Mouse (Mus musculus) stomach, embryonic 14.5 days (tissue): ENCODE results near the gene Noxo1. TPM values are rescaled to one million over a fixed set of nuclear protein-coding genes. Genes with fewer than 3 reads are reported as not detected.
A peak's percentile ranks its signal among the peaks of the same experiment; 100 is the strongest.

Source experiments
- ATAC-seq: fragments of 200-750 bp; cut with Nextera tagmentation; 2 replicates; pipeline ENCODE4 v1.8.0; 2017; ENCODE audit warnings: low read depth, moderate TSS enrichment; ENCODE audit not compliant: insufficient number of reproducible peaks, insufficient read depth, low FRiP score
- H3K27ac ChIP-seq: fragments of 300-500 bp; sonication (generic); 2 replicates; pipeline ENCODE4 v1.5.1; 2014; ENCODE audit warnings: mild to moderate bottlenecking, low read length, moderate library complexity, mixed read lengths
- H3K27me3 ChIP-seq: fragments of 300-500 bp; sonication (generic); 2 replicates; pipeline ENCODE4 v1.6.1; 2014; ENCODE audit warnings: low read length, control low read depth, mixed read lengths; ENCODE audit not compliant: control insufficient read depth, insufficient read depth
- H3K36me3 ChIP-seq: fragments of 300-500 bp; sonication (generic); 2 replicates; pipeline ENCODE4 v1.6.1; 2014; ENCODE audit warnings: mild to moderate bottlenecking, control low read depth, low read length, moderate library complexity, mixed read lengths; ENCODE audit not compliant: control insufficient read depth, insufficient read depth
- H3K4me1 ChIP-seq: fragments of 300-500 bp; sonication (generic); 2 replicates; pipeline ENCODE4 v1.6.1; 2014; ENCODE audit warnings: low read length, control low read depth, mixed read lengths; ENCODE audit not compliant: control insufficient read depth, insufficient read depth
- H3K4me2 ChIP-seq: fragments of 300-500 bp; sonication (generic); replicated peaks from 2 replicates; pipeline ENCODE4 v1.6.1; 2014; ENCODE audit warnings: low read depth, low read length, control low read depth
- H3K4me3 ChIP-seq: fragments of 300-500 bp; sonication (generic); 2 replicates; pipeline ENCODE4 v1.5.1; 2014; ENCODE audit warnings: low read depth, low read length, control low read depth
- H3K9ac ChIP-seq: fragments of 300-500 bp; sonication (generic); replicated peaks from 2 replicates; pipeline ENCODE4 v1.6.1; 2014; ENCODE audit warnings: low read depth, mild to moderate bottlenecking, control low read depth, low read length, moderate library complexity, mixed read lengths
- H3K9me3 ChIP-seq: fragments of 300-500 bp; sonication (generic); 2 replicates; pipeline ENCODE4 v1.6.1; 2016; ENCODE audit warnings: low read depth, low read length, control low read depth; ENCODE audit not compliant: control insufficient read depth
- WGBS: fragments of 180-500 bp; shearing (Covaris S2); extraction: QIAGEN DNeasy Blood & Tissue Kit; methylation state at CpG from one replicate; pipeline ENCODE4 v1.1.7; 2014; 5-methylcytosine and 5-hydroxymethylcytosine counted together
- polyA plus RNA-seq: library from polyadenylated mRNA; unstranded; fragments of >200 nt; fragmentation: Nextera tagmentation; extraction: Ambion mirVana; gene quantifications from 2 replicates; pipeline ENCODE4 v1.2.1, GENCODE M21; 2014

Gene Noxo1
- polyA plus RNA-seq, 1 experiment from 2014 or later: 3.8 TPM

DNA sequence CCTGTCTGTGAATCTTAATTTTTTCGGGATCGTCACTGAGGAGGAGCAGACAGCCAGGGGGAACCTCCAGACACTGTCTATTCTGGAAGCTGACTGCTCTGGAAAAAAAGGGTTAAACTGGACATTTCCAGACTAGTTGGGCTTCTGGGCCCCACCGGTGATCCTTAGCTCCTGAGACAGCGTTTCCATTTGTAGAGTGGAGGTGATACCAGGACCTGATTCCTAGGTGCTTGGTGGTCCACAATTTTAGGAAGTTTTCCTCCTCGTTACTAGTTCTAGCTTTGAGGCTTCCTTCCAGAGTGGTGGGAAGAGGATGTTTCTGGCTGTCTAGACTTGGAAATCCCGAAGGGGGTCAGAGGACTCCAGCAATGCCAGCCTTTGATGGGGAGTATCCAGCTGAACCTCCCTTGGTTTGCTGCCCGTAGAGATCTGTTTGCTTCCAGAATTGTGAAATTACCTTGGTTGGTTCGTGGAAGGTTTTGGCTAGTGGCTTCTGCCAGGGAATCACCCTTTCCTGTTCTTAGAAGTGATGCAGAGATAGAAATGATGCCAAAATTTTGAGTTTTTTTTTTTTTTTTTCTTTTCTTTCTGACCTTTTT, 25.7 kb upstream of the Noxo1 start:
- Histone ChIP-seq H3K4me2 (peak overlapping the region; percentile 69), H3K27ac (peak overlapping the region; percentile 74; the same call in 1 of the 2 replicates), H3K9ac (peak overlapping the region; percentile 95), H3K36me3 (no peaks in the 10 kb centered on the region), H3K9me3 (no peaks in the 10 kb centered on the region), H3K27me3 (no peaks in the 10 kb centered on the region), H3K4me1 (peaks cover 29% of the 10 kb centered on the region), H3K4me3 (peak overlapping the region; percentile 91)
- 9% methylated on average over 8 of the region's 8 CpGs for WGBS
- no peak for ATAC-seq

DNA sequence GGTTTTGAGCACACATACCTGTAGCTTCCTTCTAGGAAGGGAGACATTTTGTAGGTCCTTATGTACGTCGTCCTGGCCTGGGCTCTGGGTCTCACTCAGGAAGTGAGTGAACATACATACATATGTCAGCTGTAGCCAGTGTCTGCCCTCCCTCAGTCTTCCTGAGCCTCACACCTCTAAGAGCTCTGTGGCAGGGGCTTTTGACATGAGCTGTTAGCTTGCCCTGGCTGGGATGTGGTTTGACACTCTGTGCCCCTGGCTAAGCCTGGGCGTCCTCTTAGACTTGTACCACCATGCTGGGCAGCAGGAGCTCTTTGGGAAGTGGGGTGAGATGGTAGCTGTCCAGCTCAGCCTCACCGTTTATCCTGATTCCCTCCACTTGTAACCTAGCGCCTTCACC, 24.7 kb upstream of the Noxo1 start:
- H3K27ac ChIP-seq: no peak overlapping the region
- no peaks in the 10 kb centered on the region for H3K9me3 ChIP-seq
- H3K4me1 ChIP-seq: peaks cover 29% of the 10 kb centered on the region
- ATAC-seq: no peak
- no peaks in the 10 kb centered on the region for H3K27me3 ChIP-seq
- H3K36me3 ChIP-seq: no peaks in the 10 kb centered on the region
- 61% methylated on average over 5 of the region's 5 CpGs for WGBS
- peak overlapping the region; percentile 91; the same call in 1 of the 2 replicates for H3K4me3 ChIP-seq
- H3K4me2 ChIP-seq: peak overlapping the region; percentile 69; the same call in 1 of the 2 replicates
- no peak overlapping the region for H3K9ac ChIP-seq

DNA sequence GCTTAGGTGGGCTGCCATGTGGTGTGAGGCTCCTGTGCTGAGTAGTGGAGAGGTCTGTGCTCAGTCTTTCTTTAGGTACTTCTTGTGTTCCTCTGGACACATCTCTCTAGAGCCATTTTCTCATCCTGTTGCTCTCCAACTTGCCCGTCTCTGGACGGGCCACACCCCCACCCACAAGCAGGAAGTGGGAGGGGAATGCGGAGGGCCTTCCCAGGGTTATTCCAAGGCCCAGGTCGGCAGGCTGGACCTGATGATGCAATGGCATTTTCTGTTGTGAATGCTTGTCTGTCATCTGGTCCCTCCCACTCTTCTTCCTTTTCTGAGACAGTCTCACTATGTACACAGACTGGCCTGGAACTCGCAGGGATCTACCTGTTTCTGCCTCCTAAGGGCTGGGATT, 23.9 kb upstream of the Noxo1 start:
- no peak for ATAC-seq
- Histone ChIP-seq H3K4me1 (peaks cover 29% of the 10 kb centered on the region), H3K9ac (no peak overlapping the region), H3K27ac (no peak overlapping the region), H3K4me2 (peak overlapping the region; percentile 17; the same call in 1 of the 2 replicates), H3K9me3 (no peaks in the 10 kb centered on the region), H3K27me3 (no peaks in the 10 kb centered on the region), H3K36me3 (peaks cover 3% of the 10 kb centered on the region), H3K4me3 (no peak overlapping the region)
- WGBS: 21% methylated on average over 5 of the region's 5 CpGs

DNA sequence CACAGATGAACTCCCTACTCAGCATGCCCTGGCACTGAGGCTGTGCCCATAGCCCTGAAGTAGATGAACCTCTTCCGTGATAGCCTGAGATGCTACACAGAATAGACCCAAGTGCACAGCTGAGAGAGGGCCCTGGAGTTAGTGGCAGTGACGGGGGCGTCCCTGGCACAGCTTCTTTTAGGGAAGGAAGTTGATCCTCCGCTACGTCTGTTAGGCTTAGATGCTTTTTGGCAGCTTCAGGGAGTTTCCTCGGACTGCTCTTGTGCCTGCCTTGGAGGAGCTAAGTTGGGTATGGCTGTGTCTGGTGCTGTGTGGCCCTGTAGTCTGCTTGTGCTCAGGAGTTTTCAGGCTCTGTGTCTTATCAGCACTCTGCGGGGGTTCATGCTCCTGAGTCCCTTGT, 21.8 kb upstream of the Noxo1 start:
- Histone ChIP-seq H3K36me3 (peaks cover 20% of the 10 kb centered on the region), H3K27me3 (no peaks in the 10 kb centered on the region), H3K9ac (no peak overlapping the region), H3K9me3 (no peaks in the 10 kb centered on the region), H3K4me2 (no peak overlapping the region), H3K27ac (no peak overlapping the region), H3K4me3 (no peak overlapping the region), H3K4me1 (peaks cover 23% of the 10 kb centered on the region)
- 80% methylated on average over 7 of the region's 7 CpGs for WGBS
- ATAC-seq: no peak

DNA sequence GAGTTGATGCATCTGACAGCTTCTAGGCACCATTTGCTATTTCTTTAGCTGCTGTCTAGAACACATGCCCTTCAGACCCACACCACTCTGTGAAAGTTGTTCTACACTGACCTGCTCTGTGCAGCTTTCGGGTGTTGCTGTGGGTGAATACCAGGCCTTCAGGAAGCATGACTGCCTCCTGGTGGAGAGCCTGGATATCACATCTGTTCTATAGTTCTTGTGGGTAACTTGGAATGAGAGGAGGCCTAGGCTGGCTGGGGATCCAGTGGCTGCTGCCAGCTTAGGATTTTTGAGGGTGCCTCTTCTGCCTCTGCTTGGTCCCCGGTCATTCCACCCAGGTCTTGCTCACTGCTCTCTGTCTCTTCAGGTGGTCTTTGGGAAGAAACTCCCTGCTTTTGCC, 19.8 kb upstream of the Noxo1 start:
- no peak overlapping the region for H3K4me3 ChIP-seq
- peaks cover 38% of the 10 kb centered on the region for H3K36me3 ChIP-seq
- H3K9me3 ChIP-seq: no peaks in the 10 kb centered on the region
- no peak overlapping the region for H3K9ac ChIP-seq
- H3K4me1 ChIP-seq: peaks cover 14% of the 10 kb centered on the region
- ATAC-seq: no peak
- no peaks in the 10 kb centered on the region for H3K27me3 ChIP-seq
- H3K27ac ChIP-seq: no peak overlapping the region
- no peak overlapping the region for H3K4me2 ChIP-seq
- WGBS: 65% methylated on average over 2 of the region's 2 CpGs

DNA sequence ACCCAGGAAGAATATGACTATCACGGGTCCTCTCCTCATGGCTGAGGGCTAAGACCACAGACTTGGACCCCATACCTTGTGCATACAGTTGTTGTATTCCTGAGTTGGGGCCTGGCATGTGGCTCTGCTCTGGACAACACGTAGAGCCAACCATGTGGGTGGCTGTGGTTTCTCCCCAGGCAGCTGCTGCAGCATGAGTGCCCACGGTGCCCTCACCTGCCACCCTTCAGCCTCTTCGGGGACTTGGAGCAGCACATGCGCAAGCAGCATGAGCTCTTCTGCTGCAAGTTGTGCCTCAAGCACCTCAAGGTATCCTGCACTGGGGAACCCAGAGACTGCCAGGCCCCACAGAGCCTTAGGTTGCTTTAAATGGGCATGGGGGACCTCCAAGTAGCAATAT, 19.2 kb upstream of the Noxo1 start:
- no peak for ATAC-seq
- Histone ChIP-seq H3K27ac (no peak overlapping the region), H3K27me3 (no peaks in the 10 kb centered on the region), H3K4me2 (no peak overlapping the region), H3K4me1 (peaks cover 7% of the 10 kb centered on the region), H3K4me3 (no peak overlapping the region), H3K9me3 (no peaks in the 10 kb centered on the region), H3K9ac (no peak overlapping the region), H3K36me3 (peaks cover 45% of the 10 kb centered on the region)
- WGBS: 93% methylated on average over 5 of the region's 5 CpGs

DNA sequence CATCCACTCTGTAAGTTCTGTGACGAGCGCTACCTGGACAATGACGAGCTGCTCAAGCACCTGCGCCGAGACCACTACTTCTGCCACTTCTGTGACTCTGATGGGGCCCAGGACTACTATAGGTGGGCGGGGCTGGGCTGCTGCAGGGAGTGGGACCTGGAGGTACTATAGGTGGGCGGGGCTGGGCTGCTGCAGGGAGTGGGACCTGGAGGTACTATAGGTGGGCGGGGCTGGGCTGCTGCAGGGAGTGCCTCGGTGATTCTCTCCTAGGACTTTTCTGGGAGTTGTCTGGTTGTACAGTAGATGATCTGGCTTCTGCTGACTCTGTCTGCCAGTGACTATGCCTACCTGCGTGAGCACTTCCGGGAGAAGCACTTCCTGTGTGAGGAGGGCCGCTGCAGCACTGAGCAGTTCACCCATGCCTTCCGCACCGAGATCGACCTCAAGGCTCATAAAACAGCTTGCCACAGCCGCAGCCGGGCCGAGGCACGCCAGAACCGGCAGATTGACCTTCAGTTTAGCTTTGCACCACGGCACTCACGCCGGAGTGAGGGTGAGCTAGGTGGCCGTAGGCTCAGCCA, 18.4 kb upstream of the Noxo1 start:
- Histone ChIP-seq H3K36me3 (peaks cover 48% of the 10 kb centered on the region), H3K9ac (no peak overlapping the region), H3K4me1 (no peaks in the 10 kb centered on the region), H3K4me3 (no peak overlapping the region), H3K27ac (no peak overlapping the region), H3K27me3 (no peaks in the 10 kb centered on the region), H3K9me3 (no peaks in the 10 kb centered on the region), H3K4me2 (no peak overlapping the region)
- 83% methylated on average over 24 of the region's 24 CpGs for WGBS
- peak; percentile 84 for ATAC-seq

DNA sequence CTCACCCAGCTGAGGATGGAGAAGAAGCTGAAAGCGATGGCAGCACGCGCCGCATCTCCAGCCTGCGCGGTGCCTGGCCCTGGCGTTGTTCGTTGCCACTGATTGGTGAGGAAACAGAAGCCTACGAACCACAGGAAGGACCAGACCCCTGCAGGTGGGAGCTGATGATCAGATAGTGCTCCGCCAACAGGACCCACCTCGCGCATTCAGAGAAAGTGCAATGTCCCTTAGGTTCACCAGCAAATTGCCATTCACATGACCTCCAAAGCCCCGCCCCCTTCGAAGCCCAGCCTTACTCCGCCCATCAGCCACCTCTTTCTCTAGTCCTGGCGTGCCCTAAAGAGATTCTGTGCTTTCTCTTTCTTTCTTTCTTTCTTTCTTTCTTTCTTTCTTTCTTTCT, 9.5 kb upstream of the Noxo1 start:
- no peaks in the 10 kb centered on the region for H3K9me3 ChIP-seq
- no peak overlapping the region for H3K9ac ChIP-seq
- no peak overlapping the region for H3K4me2 ChIP-seq
- peaks cover 15% of the 10 kb centered on the region; the same call in 1 of the 2 replicates for H3K4me1 ChIP-seq
- ATAC-seq: no peak
- no peak overlapping the region for H3K27ac ChIP-seq
- H3K4me3 ChIP-seq: no peak overlapping the region
- peaks cover 32% of the 10 kb centered on the region for H3K27me3 ChIP-seq
- WGBS: 32% methylated on average over 16 of the region's 16 CpGs
- peaks cover 7% of the 10 kb centered on the region for H3K36me3 ChIP-seq
